Mouse (Mus musculus): ENCODE data around the gene Dennd1b.

- TF ChIP-seq CTCF (IDR thresholded peaks at IDR 0.05; ENCODE audit: insufficient read depth, low read depth, low read length) (no peak), POLR2A (IDR thresholded peaks at IDR 0.05; ENCODE audit: insufficient read depth, low read depth, low read length) (no peak)
Measured at GRCm38 (mm10) chr1:138992384-138993138, 29.3 kb downstream of the Dennd1b start.
